Mouse (Mus musculus): ENCODE measurements around the gene Gcsam. TPM values are rescaled to one million over a fixed set of nuclear protein-coding genes. Genes with fewer than 3 reads are reported as not detected.
A peak's percentile ranks its signal among the peaks of the same experiment; 100 is the strongest.

Gene Gcsam
- total and polyA plus RNA-seq, 3 experiments: 0.12 to 0.20 TPM; not detected in 1

GRCm38 (mm10) chr16:45662381-45662780, 52.2 kb downstream of the Gcsam start:
- no peak overlapping the region for H3K27ac ChIP-seq
- H3K79me2 ChIP-seq (replicated peaks; ENCODE audit: control insufficient read depth, insufficient read depth, low read length): no peaks in the 10 kb centered on the region
- TF ChIP-seq EP300 (IDR thresholded peaks at IDR 0.05; ENCODE audit: insufficient read depth, low read depth, low read length) (no peak), POLR2A (IDR thresholded peaks at IDR 0.05; ENCODE audit: insufficient read depth, low read depth, low read length) (no peak), CTCF (IDR thresholded peaks at IDR 0.05) (no peak)
- H3K9ac ChIP-seq (ENCODE audit: low read depth, low read length): no peak overlapping the region
- no peak for DNase-seq
- H3K4me3 ChIP-seq: no peak overlapping the region
- H3K4me1 ChIP-seq (ENCODE audit: control insufficient read depth, insufficient read depth, low read length): no peaks in the 10 kb centered on the region
- no peaks in the 10 kb centered on the region for H3K36me3 ChIP-seq (ENCODE audit: control insufficient read depth, insufficient read depth, low read length)
- H3K27me3 ChIP-seq (ENCODE audit: control insufficient read depth, insufficient read depth, low read length): no peaks in the 10 kb centered on the region
- intact Hi-C loops (cut with DNase I): no loop called here

- H3K79me2 ChIP-seq (replicated peaks; ENCODE audit: control insufficient read depth, insufficient read depth, low read length): no peaks in the 10 kb centered on the region
- no peaks in the 10 kb centered on the region for H3K27me3 ChIP-seq (ENCODE audit: control insufficient read depth, insufficient read depth, low read length)
- intact Hi-C loops (cut with DNase I): no loop called here
- peak in 1 of 2 experiments; percentile 17 for DNase-seq
- no peak for TF ChIP-seq POLR2A (IDR thresholded peaks at IDR 0.05; ENCODE audit: insufficient read depth, low read depth, low read length)
- no peak for TF ChIP-seq EP300 (IDR thresholded peaks at IDR 0.05; ENCODE audit: insufficient read depth, low read depth, low read length)
- TF ChIP-seq CTCF (IDR thresholded peaks at IDR 0.05): no peak
- no peak overlapping the region for H3K9ac ChIP-seq (ENCODE audit: low read depth, low read length)
- no peak overlapping the region for H3K27ac ChIP-seq
- 28% methylated on average over 2 of the region's 2 CpGs for WGBS
- no peaks in the 10 kb centered on the region for H3K36me3 ChIP-seq (ENCODE audit: control insufficient read depth, insufficient read depth, low read length)
- no peaks in the 10 kb centered on the region for H3K4me1 ChIP-seq (ENCODE audit: control insufficient read depth, insufficient read depth, low read length)
- no peak overlapping the region for H3K4me3 ChIP-seq
Measured at GRCm38 (mm10) chr16:45666136-45666535, 56.0 kb downstream of the Gcsam start.

GRCm38 (mm10) chr16:45668178-45668577, 58.0 kb downstream of the Gcsam start:
- TF ChIP-seq EP300 (IDR thresholded peaks at IDR 0.05; ENCODE audit: insufficient read depth, low read depth, low read length): no peak
- no peak for TF ChIP-seq CTCF (IDR thresholded peaks at IDR 0.05)
- no peak for TF ChIP-seq POLR2A (IDR thresholded peaks at IDR 0.05; ENCODE audit: insufficient read depth, low read depth, low read length)
- no peak for DNase-seq
- H3K4me1 ChIP-seq (ENCODE audit: control insufficient read depth, insufficient read depth, low read length): no peaks in the 10 kb centered on the region
- intact Hi-C loops (cut with DNase I): no loop called here
- no peaks in the 10 kb centered on the region for H3K79me2 ChIP-seq (replicated peaks; ENCODE audit: control insufficient read depth, insufficient read depth, low read length)
- H3K27me3 ChIP-seq (ENCODE audit: control insufficient read depth, insufficient read depth, low read length): no peaks in the 10 kb centered on the region
- H3K27ac ChIP-seq: no peak overlapping the region
- H3K9ac ChIP-seq (ENCODE audit: low read depth, low read length): no peak overlapping the region
- no peak overlapping the region for H3K4me3 ChIP-seq
- H3K36me3 ChIP-seq (ENCODE audit: control insufficient read depth, insufficient read depth, low read length): no peaks in the 10 kb centered on the region
- 31% methylated on average over 3 of the region's 3 CpGs for WGBS

- WGBS: 59% methylated on average over 4 of the region's 4 CpGs
- intact Hi-C loops (cut with DNase I): no loop called here
- no peaks in the 10 kb centered on the region for H3K79me2 ChIP-seq (replicated peaks; ENCODE audit: control insufficient read depth, insufficient read depth, low read length)
- no peaks in the 10 kb centered on the region for H3K27me3 ChIP-seq (ENCODE audit: control insufficient read depth, insufficient read depth, low read length)
- no peaks in the 10 kb centered on the region for H3K4me1 ChIP-seq (ENCODE audit: control insufficient read depth, insufficient read depth, low read length)
- no peak overlapping the region for H3K27ac ChIP-seq
- H3K36me3 ChIP-seq (ENCODE audit: control insufficient read depth, insufficient read depth, low read length): no peaks in the 10 kb centered on the region
- no peak overlapping the region for H3K9ac ChIP-seq (ENCODE audit: low read depth, low read length)
- TF ChIP-seq EP300 (IDR thresholded peaks at IDR 0.05; ENCODE audit: insufficient read depth, low read depth, low read length) (no peak), CTCF (IDR thresholded peaks at IDR 0.05) (no peak), POLR2A (IDR thresholded peaks at IDR 0.05; ENCODE audit: insufficient read depth, low read depth, low read length) (no peak)
- H3K4me3 ChIP-seq: no peak overlapping the region
- DNase-seq: no peak
Measured at GRCm38 (mm10) chr16:45670005-45670404, 59.8 kb downstream of the Gcsam start.

Other genes starting within 250 kb of the Gcsam start
- 10 to 100 TPM; 63.6 to 69.3 TPM for gene Cd200, start 201.3 kb upstream of the Gcsam start, total RNA-seq (2021)
- 90.0 and 99.3 TPM in 2 replicates for gene Cd200, start 201.3 kb upstream of the Gcsam start, polyA plus RNA-seq (2012; rRNA removed)
- gene Gm609, start 117.4 kb upstream of the Gcsam start, total RNA-seq (2021): not detected
- gene Gm609, start 117.4 kb upstream of the Gcsam start, polyA plus RNA-seq (2012; rRNA removed): not detected in 2 replicates
- gene Gm17783, start 78.3 kb upstream of the Gcsam start, total RNA-seq (2021): not detected
- gene Gm17783, start 78.3 kb upstream of the Gcsam start, polyA plus RNA-seq (2012; rRNA removed): not detected in 2 replicates
- not detected for gene Slc9c1, start 75.1 kb upstream of the Gcsam start, total RNA-seq (2021)
- not detected in 2 replicates for gene Slc9c1, start 75.1 kb upstream of the Gcsam start, polyA plus RNA-seq (2012; rRNA removed)
- gene BC016579, start 43.7 kb downstream of the Gcsam start, total RNA-seq (2021): not detected
- not detected in 2 replicates for gene BC016579, start 43.7 kb downstream of the Gcsam start, polyA plus RNA-seq (2012; rRNA removed)
- not detected for gene Tmprss7, start 83.3 kb downstream of the Gcsam start, total RNA-seq (2021)
- gene Tmprss7, start 83.3 kb downstream of the Gcsam start, polyA plus RNA-seq (2012; rRNA removed): 0.06 TPM in 1 of 2 replicates, not detected in the other
- gene Tagln3, start 114.2 kb downstream of the Gcsam start, total RNA-seq (2021): 1 to 10 TPM in 1 of 2 experiments, under 1 TPM in 1; 0.57 to 1.4 TPM
- 1.4 and 1.6 TPM in 2 replicates for gene Tagln3, start 114.2 kb downstream of the Gcsam start, polyA plus RNA-seq (2012; rRNA removed)
- gene Abhd10, start 132.6 kb downstream of the Gcsam start, total RNA-seq (2021): 10 to 100 TPM; 15.8 to 17.1 TPM
- 11.5 and 15.8 TPM in 2 replicates for gene Abhd10, start 132.6 kb downstream of the Gcsam start, polyA plus RNA-seq (2012; rRNA removed)